Mouse (Mus musculus) heart, adult 2 months (tissue): Measurements from ENCODE around the gene Ebf1.

ENCODE experiments used
- CTCF ChIP-seq: fragments of 200-600 bp; IDR thresholded peaks from 2 replicates; pipeline ENCODE4 v1.8.1; 2022; ENCODE audit warnings: antibody characterized with exemption, mild to moderate bottlenecking, moderate library complexity
- EP300 ChIP-seq: fragments of 200-500 bp; IDR thresholded peaks from 2 replicates; pipeline ENCODE4 v1.6.1; 2011; ENCODE audit warnings: low read depth, low read length, control low read depth; ENCODE audit not compliant: insufficient read depth
- POLR2A ChIP-seq: fragments of 200-500 bp; IDR thresholded peaks from 2 replicates; pipeline ENCODE4 v1.6.1; 2011; ENCODE audit warnings: mild to moderate bottlenecking, low read depth, low read length, control low read depth; ENCODE audit not compliant: insufficient read depth

- no peak for TF ChIP-seq EP300
- no peak for TF ChIP-seq POLR2A
- TF ChIP-seq CTCF = no peak
Measured at GRCm38 (mm10) chr11:44725732-44726131, 108.6 kb downstream of the Ebf1 start.
